ENCODE assay signal across 11 mouse cellular contexts in genomic region chr12:91679320-91680064, GRCm38 (mm10).
DNase-seq lines count a peak whose midpoint lies in the region; ATAC-seq and TF ChIP-seq lines count a peak whose summit lies in the region.
"Had no signal": no experiment of that assay in that cellular context is flagged by ENCODE, and none has a peak within 500 bp of the region (broad histone marks: within the 10 kb centered on the region; RNA-seq: fewer than 3 reads in every experiment).

No protein-coding gene starts in this region.

- no peaks in the 10 kb centered on the region for H3K27me3 ChIP-seq in embryonic facial prominence, embryonic 14.5 days (replicated peaks; ENCODE audit: control insufficient read depth, insufficient read depth, low read length)
- no peaks in the 10 kb centered on the region for H3K27me3 ChIP-seq in neural tube, embryonic 12.5 days (replicated peaks)
- H3K27me3 ChIP-seq in intestine, embryonic 16.5 days (replicated peaks; ENCODE audit: control insufficient read depth, insufficient read depth, low read length): no peaks in the 10 kb centered on the region
- H3K27me3 ChIP-seq: embryonic facial prominence, embryonic 12.5 days; limb, embryonic 13.5 days had no signal

- intact Hi-C loops in heart, postnatal 10 days (cut with DNase I): loop anchor here (5.0 kb wide), 1 partner anchor 32 kb away; no protein-coding TSS in a partner anchor

- TF ChIP-seq CTCF in layer of hippocampus, adult 2 months (conservative IDR thresholded peaks at IDR 0.05): no peak

- H3K4me2 ChIP-seq in embryonic facial prominence, embryonic 14.5 days (ENCODE audit: low read depth, low read length): peak overlapping the region; percentile 35
- H3K4me2 ChIP-seq in neural tube, embryonic 12.5 days (replicated peaks): peak overlapping the region; percentile 28; the same call in 1 of the 2 replicates
- H3K4me2 ChIP-seq in intestine, embryonic 16.5 days (ENCODE audit: low read depth, low read length): no peak overlapping the region
- H3K4me2 ChIP-seq: embryonic facial prominence, embryonic 12.5 days; limb, embryonic 13.5 days had no signal

- H3K27ac ChIP-seq in embryonic facial prominence, embryonic 14.5 days (replicated peaks; ENCODE audit: low read depth, low read length): peak overlapping the region; percentile 58
- peak overlapping the region; percentile 91 for H3K27ac ChIP-seq in layer of hippocampus, adult 2 months
- H3K27ac ChIP-seq in neural tube, embryonic 12.5 days: no peak overlapping the region
- no peak overlapping the region for H3K27ac ChIP-seq in intestine, embryonic 16.5 days (ENCODE audit: low read length)
- H3K27ac ChIP-seq: embryonic facial prominence, embryonic 12.5 days; limb, embryonic 13.5 days had no signal

- peak; percentile 73 for ATAC-seq in embryonic facial prominence, embryonic 14.5 days (ENCODE audit: low read depth)
- ATAC-seq in neural tube, embryonic 12.5 days (ENCODE audit: low FRiP score, low read depth): peak; percentile 72
- no peak for ATAC-seq in intestine, embryonic 16.5 days

- no peaks in the 10 kb centered on the region for H3K36me3 ChIP-seq in embryonic facial prominence, embryonic 14.5 days (ENCODE audit: control insufficient read depth, insufficient read depth, low read length)
- no peaks in the 10 kb centered on the region for H3K36me3 ChIP-seq in neural tube, embryonic 12.5 days
- H3K36me3 ChIP-seq in intestine, embryonic 16.5 days (ENCODE audit: control insufficient read depth, insufficient read depth, low read length): no peaks in the 10 kb centered on the region
- H3K36me3 ChIP-seq: embryonic facial prominence, embryonic 12.5 days; limb, embryonic 13.5 days had no signal

- 0 out of 2 replicates have a peak overlapping the region, but pooled peaks have one; percentile 25 for H3K9ac ChIP-seq in embryonic facial prominence, embryonic 14.5 days (ENCODE audit: low read depth, low read length)
- no peak overlapping the region for H3K9ac ChIP-seq in neural tube, embryonic 12.5 days
- no peak overlapping the region for H3K9ac ChIP-seq in intestine, embryonic 16.5 days (ENCODE audit: low read depth, low read length)
- H3K9ac ChIP-seq: embryonic facial prominence, embryonic 12.5 days; limb, embryonic 13.5 days had no signal

- no peaks in the 10 kb centered on the region for H3K9me3 ChIP-seq in embryonic facial prominence, embryonic 14.5 days (ENCODE audit: control insufficient read depth, low read length)
- H3K9me3 ChIP-seq in neural tube, embryonic 12.5 days: no peaks in the 10 kb centered on the region
- no peaks in the 10 kb centered on the region for H3K9me3 ChIP-seq in intestine, embryonic 16.5 days (ENCODE audit: control insufficient read depth, low read length)
- H3K9me3 ChIP-seq: embryonic facial prominence, embryonic 12.5 days; limb, embryonic 13.5 days had no signal

- H3K4me1 ChIP-seq in embryonic facial prominence, embryonic 14.5 days (ENCODE audit: control insufficient read depth, insufficient read depth, low read length): peaks cover 35% of the 10 kb centered on the region
- H3K4me1 ChIP-seq in neural tube, embryonic 12.5 days: peaks cover 18% of the 10 kb centered on the region
- peaks cover 15% of the 10 kb centered on the region for H3K4me1 ChIP-seq in intestine, embryonic 16.5 days (ENCODE audit: control insufficient read depth, insufficient read depth, low read length)

- 49% methylated on average over 14 of the region's 14 CpGs for WGBS in embryonic facial prominence, embryonic 14.5 days
- WGBS in neural tube, embryonic 12.5 days: 46% methylated on average over 14 of the region's 14 CpGs
- WGBS in intestine, embryonic 16.5 days: 56% methylated on average over 14 of the region's 14 CpGs

- no peak overlapping the region for H3K4me3 ChIP-seq in embryonic facial prominence, embryonic 14.5 days (ENCODE audit: low read depth, low read length)
- H3K4me3 ChIP-seq in layer of hippocampus, adult 2 months: peak overlapping the region; percentile 34
- H3K4me3 ChIP-seq in neural tube, embryonic 12.5 days: no peak overlapping the region
- H3K4me3 ChIP-seq in intestine, embryonic 16.5 days (ENCODE audit: low read length): no peak overlapping the region
- H3K4me3 ChIP-seq: embryonic facial prominence, embryonic 12.5 days; limb, embryonic 13.5 days had no signal

- peak; percentile 7 for DNase-seq in heart, postnatal 4 days
- no peak for DNase-seq in heart, postnatal 10 days
- peak; percentile 82 for DNase-seq in embryonic facial prominence, embryonic 14.5 days (ENCODE audit: low spot score)
- DNase-seq in layer of hippocampus, adult 2 months (ENCODE audit: low spot score in 2 of 2): peak; percentile 56 to 73
- DNase-seq in adrenal gland, postnatal 25 days: no peak
- DNase-seq in natural killer cell, adult 2 months (ENCODE audit: low spot score in 2 of 2): no peak
- DNase-seq: thymus, adult 18-20 months had no signal

Comparison
In these comparisons a context has a peak if more than half of its experiments do, and no peak if none do; other contexts are left out.
1. DNase-seq: peak in heart, postnatal 4 days (single experiment), embryonic facial prominence, embryonic 14.5 days (single experiment) and layer of hippocampus, adult 2 months (2 of 2); none in heart, postnatal 10 days (0 of 2), adrenal gland, postnatal 25 days (single experiment) and natural killer cell, adult 2 months (0 of 2).
2. H3K27ac ChIP-seq: peak in embryonic facial prominence, embryonic 14.5 days (single experiment) and layer of hippocampus, adult 2 months (single experiment); none in neural tube, embryonic 12.5 days (single experiment) and intestine, embryonic 16.5 days (single experiment).